Mouse (Mus musculus) thymus, postnatal 25 days (tissue): ENCODE results near the gene Plekhm1.
"Not testable (repeated sequence)": the region's sequence is repeated elsewhere in the genome, so short reads cannot be mapped to it uniquely, and the experiment has no call there.

Source experiments
- DNase-seq: peaks from one replicate; pipeline ENCODE4 v3.0.0; 2022

The Plekhm1 gene

GRCm38 (mm10) chr11:103411981-103412949 is at the start of gene Plekhm1:
Plekhm1 (minus strand) TSS chr11:103412687.
- DNase-seq: peak; percentile 96

- DNase-seq: not testable (repeated sequence)
Measured at GRCm38 (mm10) chr11:103451105-103451504, 38.6 kb upstream of the Plekhm1 start.

- not testable (repeated sequence) for DNase-seq
Measured at GRCm38 (mm10) chr11:103449721-103450120, 37.2 kb upstream of the Plekhm1 start.

- DNase-seq: no peak
Measured at GRCm38 (mm10) chr11:103443678-103444077, 31.2 kb upstream of the Plekhm1 start.

- no peak for DNase-seq
Measured at GRCm38 (mm10) chr11:103436282-103436681, 23.8 kb upstream of the Plekhm1 start.

GRCm38 (mm10) chr11:103425031-103425430 is 12.5 kb upstream of the Plekhm1 start:
- no peak for DNase-seq

- no peak for DNase-seq
Measured at GRCm38 (mm10) chr11:103419667-103420066, 7.2 kb upstream of the Plekhm1 start.

- no peak for DNase-seq
Measured at GRCm38 (mm10) chr11:103419226-103419625, 6.7 kb upstream of the Plekhm1 start.

GRCm38 (mm10) chr11:103413516-103413915 is 1.0 kb upstream of the Plekhm1 start:
- no peak for DNase-seq

GRCm38 (mm10) chr11:103412950-103413423 is 500 bp upstream of the Plekhm1 start:
- DNase-seq: no peak

- no peak for DNase-seq
Measured at GRCm38 (mm10) chr11:103411301-103411700, 1.2 kb downstream of the Plekhm1 start.

GRCm38 (mm10) chr11:103408880-103409279 is 3.6 kb downstream of the Plekhm1 start:
- no peak for DNase-seq

GRCm38 (mm10) chr11:103407136-103407535 is 5.4 kb downstream of the Plekhm1 start:
- DNase-seq: not testable (repeated sequence)

GRCm38 (mm10) chr11:103406551-103406950 is 5.9 kb downstream of the Plekhm1 start:
- no peak for DNase-seq

- no peak for DNase-seq
Measured at GRCm38 (mm10) chr11:103405814-103406213, 6.7 kb downstream of the Plekhm1 start.

- no peak for DNase-seq
Measured at GRCm38 (mm10) chr11:103404618-103405017, 7.9 kb downstream of the Plekhm1 start.

GRCm38 (mm10) chr11:103403776-103404175 is 8.7 kb downstream of the Plekhm1 start:
- peak; percentile 18 for DNase-seq

GRCm38 (mm10) chr11:103402738-103403137 is 9.7 kb downstream of the Plekhm1 start:
- no peak for DNase-seq

GRCm38 (mm10) chr11:103402198-103402597 is 10.3 kb downstream of the Plekhm1 start:
- peak; percentile 71 for DNase-seq

- no peak for DNase-seq
Measured at GRCm38 (mm10) chr11:103399986-103400385, 12.5 kb downstream of the Plekhm1 start.

- DNase-seq: peak; percentile 33
Measured at GRCm38 (mm10) chr11:103399050-103399449, 13.4 kb downstream of the Plekhm1 start.

- DNase-seq: no peak
Measured at GRCm38 (mm10) chr11:103396682-103397081, 15.8 kb downstream of the Plekhm1 start.

GRCm38 (mm10) chr11:103396236-103396635 is 16.3 kb downstream of the Plekhm1 start:
- DNase-seq: no peak

GRCm38 (mm10) chr11:103394604-103395003 is 17.9 kb downstream of the Plekhm1 start:
- no peak for DNase-seq
